Mouse (Mus musculus) olfactory bulb, adult 2 months (tissue): ENCODE data around the gene Ube2f.

ENCODE experiments used
- CTCF ChIP-seq: fragments of 200-500 bp; IDR thresholded peaks from 2 replicates; pipeline ENCODE4 v1.5.1; 2012; ENCODE audit warnings: low read depth, mild to moderate bottlenecking, low read length, moderate library complexity; ENCODE audit not compliant: insufficient read depth
- POLR2A ChIP-seq: fragments of 200-500 bp; IDR thresholded peaks from 2 replicates; pipeline ENCODE4 v1.6.1; 2012; ENCODE audit warnings: mild to moderate bottlenecking, low read depth, low read length, moderate library complexity; ENCODE audit not compliant: insufficient read depth

GRCm38 (mm10) chr1:91216504-91217267 is 33.4 kb upstream of the Ube2f start:
- TF ChIP-seq CTCF (no peak), POLR2A (no peak)
